Mouse (Mus musculus): ENCODE results near the gene Rcn3.

DNA sequence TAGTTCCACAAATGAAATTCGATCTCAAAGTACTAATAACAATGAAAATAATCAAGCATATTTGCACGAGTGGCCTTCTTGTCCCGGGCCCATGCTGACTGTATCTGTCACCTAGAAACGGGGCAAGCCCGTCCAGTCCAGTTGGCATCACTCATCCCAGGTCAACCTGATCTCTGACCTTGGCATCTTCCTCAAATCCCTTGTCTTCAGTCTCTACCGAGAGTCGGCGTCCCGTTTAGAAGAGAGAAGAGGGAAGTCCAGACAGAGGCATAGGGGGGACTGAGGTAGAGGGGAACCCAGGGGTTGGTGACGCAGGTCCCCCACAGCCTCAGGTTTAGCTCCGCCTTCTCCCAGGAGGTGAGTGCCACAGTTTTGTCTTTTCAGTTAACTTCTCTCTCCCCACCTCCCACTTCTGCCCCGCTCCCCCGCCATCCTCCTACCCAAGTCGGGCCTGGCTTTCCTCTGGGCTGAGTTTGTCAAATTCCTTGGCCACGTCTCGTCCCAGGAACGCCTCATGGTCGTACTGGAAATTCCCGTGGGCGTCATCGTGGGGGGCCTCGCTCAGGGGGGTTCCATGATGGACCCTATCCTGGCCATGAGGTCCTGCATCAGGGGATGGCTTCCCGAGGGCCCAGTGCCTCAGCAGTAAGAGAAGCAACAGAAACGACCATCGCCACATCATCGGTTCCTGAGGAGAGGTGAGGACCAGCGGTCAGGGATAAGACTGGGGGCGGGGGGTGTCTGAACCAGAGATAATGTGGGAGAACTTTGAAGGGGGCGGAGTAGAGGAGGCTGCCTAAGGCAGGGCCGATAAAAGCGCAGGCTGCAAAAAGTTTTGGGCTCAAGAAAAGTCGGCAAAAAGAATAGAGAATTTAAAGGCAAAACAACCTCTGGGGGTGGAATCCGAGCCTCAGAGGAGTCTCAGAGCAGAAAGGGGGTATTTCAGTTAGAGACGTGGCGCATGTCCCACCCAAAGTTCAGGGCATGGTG is 725 bp downstream of the Rcn3 start:
- TF ChIP-seq GATA1 (IDR thresholded peaks at IDR 0.05; ENCODE audit: low read length) (no peak), TAL1 (IDR thresholded peaks at IDR 0.05; ENCODE audit: low read length) (no peak)

Measured in erythroblast, embryonic 14.5 days (primary cell).